9 mouse cellular contexts compared by ENCODE assay signal in genomic region chr2:31537054-31537453, GRCm38 (mm10). TPM values are rescaled to one million over a fixed set of nuclear protein-coding genes. Genes with fewer than 3 reads are reported as not detected.
DNase-seq lines count a peak whose midpoint lies in the region; ATAC-seq and TF ChIP-seq lines count a peak whose summit lies in the region.
"Had no signal": no experiment of that assay in that cellular context is flagged by ENCODE, and none has a peak within 500 bp of the region (broad histone marks: within the 10 kb centered on the region; RNA-seq: fewer than 3 reads in every experiment).

No protein-coding gene starts in this region.

- peak; percentile 48; the same call in 1 of the 2 replicates for ATAC-seq in midbrain, embryonic 13.5 days
- no peak for ATAC-seq in midbrain, embryonic 15.5 days (replicated peaks)
- ATAC-seq: liver, embryonic 12.5 days had no signal

- DNase-seq in gastrocnemius, postnatal 14 days, result peak; percentile 82
- peak; percentile 85 to 92 for DNase-seq in lung, adult 18-20 months
- no peak for DNase-seq in thymus, adult 18-20 months
- no peak for DNase-seq in neural tube, embryonic 10.5 days (ENCODE audit: extremely low spot score, low spot score)
- DNase-seq in adrenal gland, postnatal 4 days (ENCODE audit: low spot score in 2 of 2), result no peak

- 77% methylated on average over 5 of the region's 5 CpGs for WGBS in midbrain, embryonic 13.5 days
- WGBS in midbrain, embryonic 15.5 days, result 64% methylated on average over 5 of the region's 5 CpGs

- no peaks in the 10 kb centered on the region for H3K9me3 ChIP-seq in midbrain, embryonic 13.5 days
- H3K9me3 ChIP-seq in midbrain, embryonic 15.5 days, result no peaks in the 10 kb centered on the region
- H3K9me3 ChIP-seq: liver, embryonic 12.5 days had no signal

- peaks cover 14% of the 10 kb centered on the region for H3K27me3 ChIP-seq in midbrain, embryonic 13.5 days
- no peaks in the 10 kb centered on the region; the same call in 1 of the 2 replicates for H3K27me3 ChIP-seq in midbrain, embryonic 15.5 days (replicated peaks)
- no peaks in the 10 kb centered on the region for H3K27me3 ChIP-seq in testis, adult 2 months (ENCODE audit: control insufficient read depth, insufficient read depth, low read length)
- H3K27me3 ChIP-seq: liver, embryonic 12.5 days had no signal

- no peak overlapping the region for H3K9ac ChIP-seq in midbrain, embryonic 13.5 days (replicated peaks)
- no peak overlapping the region for H3K9ac ChIP-seq in midbrain, embryonic 15.5 days
- H3K9ac ChIP-seq: liver, embryonic 12.5 days had no signal

- no peak overlapping the region for H3K4me3 ChIP-seq in midbrain, embryonic 13.5 days (replicated peaks)
- H3K4me3 ChIP-seq in midbrain, embryonic 15.5 days, result no peak overlapping the region
- H3K4me3 ChIP-seq in testis, adult 2 months (ENCODE audit: control insufficient read depth, low read depth, low read length), result peak overlapping the region; percentile 81
- H3K4me3 ChIP-seq: liver, embryonic 12.5 days had no signal

- H3K4me1 ChIP-seq in midbrain, embryonic 13.5 days (replicated peaks), result no peaks in the 10 kb centered on the region
- no peaks in the 10 kb centered on the region for H3K4me1 ChIP-seq in midbrain, embryonic 15.5 days
- H3K4me1 ChIP-seq in testis, adult 2 months (ENCODE audit: control insufficient read depth, insufficient read depth, low read length), result peaks cover 10% of the 10 kb centered on the region
- H3K4me1 ChIP-seq: liver, embryonic 12.5 days had no signal

- intact Hi-C loops in gastrocnemius, postnatal 14 days (cut with DNase I; ENCODE audit: low total_unique reads), result no loop called here

- TF ChIP-seq POLR2A in testis, adult 2 months (IDR thresholded peaks at IDR 0.05; ENCODE audit: control insufficient read depth, low read depth, low read length), result no peak

- H3K4me2 ChIP-seq in midbrain, embryonic 13.5 days (replicated peaks), result no peak overlapping the region
- no peak overlapping the region for H3K4me2 ChIP-seq in midbrain, embryonic 15.5 days
- H3K4me2 ChIP-seq: liver, embryonic 12.5 days had no signal

- no peak for TF ChIP-seq CTCF in testis, adult 2 months (IDR thresholded peaks at IDR 0.05; ENCODE audit: control insufficient read depth, insufficient read depth, insufficient replicate concordance, low read depth, low read length)

- H3K36me3 ChIP-seq in midbrain, embryonic 13.5 days, result no peaks in the 10 kb centered on the region
- no peaks in the 10 kb centered on the region for H3K36me3 ChIP-seq in midbrain, embryonic 15.5 days (replicated peaks)
- H3K36me3 ChIP-seq in testis, adult 2 months (ENCODE audit: control insufficient read depth, insufficient read depth, low read length), result no peaks in the 10 kb centered on the region
- H3K36me3 ChIP-seq: liver, embryonic 12.5 days had no signal

- no peak overlapping the region for H3K27ac ChIP-seq in midbrain, embryonic 13.5 days
- H3K27ac ChIP-seq in midbrain, embryonic 15.5 days, result no peak overlapping the region
- peak overlapping the region; percentile 63 for H3K27ac ChIP-seq in testis, adult 2 months (ENCODE audit: control insufficient read depth, insufficient read depth, low read depth, low read length)
- H3K27ac ChIP-seq: liver, embryonic 12.5 days had no signal

RNA-seq across cellular contexts. Expression of gene Fubp3, which starts 35.4 kb away (rescaled TPM):
- 61.5 and 65.3 TPM in 2 replicates for polyA plus RNA-seq in midbrain, embryonic 13.5 days (2015; fragmentation: Nextera tagmentation; extraction: Ambion mirVana)
- 46.2 and 47.4 TPM in 2 replicates for polyA plus RNA-seq in midbrain, embryonic 15.5 days (2015; fragmentation: Nextera tagmentation; extraction: Ambion mirVana)
- 10 to 100 TPM; 14.7 to 15.1 TPM for total RNA-seq in gastrocnemius, postnatal 14 days (2021)
- 11.2 and 11.5 TPM in 2 replicates for polyA plus RNA-seq in testis, adult 2 months (2012; rRNA removed)
- total RNA-seq in adrenal gland, postnatal 4 days (2021), result 10 to 100 TPM; 87.0 to 91.6 TPM

Comparison
In these comparisons a context has a peak if more than half of its experiments do, and no peak if none do; other contexts are left out.
1. DNase-seq: peak in gastrocnemius, postnatal 14 days (single experiment) and lung, adult 18-20 months (2 of 2); none in thymus, adult 18-20 months (0 of 2), neural tube, embryonic 10.5 days (single experiment) and adrenal gland, postnatal 4 days (0 of 2).